Mouse (Mus musculus): ENCODE data around the gene Exoc3l4.

GRCm38 (mm10) chr12:111404880-111405279 is 11.9 kb upstream of the Exoc3l4 start:
- TF ChIP-seq CTCF (IDR thresholded peaks at IDR 0.05; ENCODE audit: low read depth, low read length) (no peak), POLR2A (IDR thresholded peaks at IDR 0.05; ENCODE audit: insufficient read depth, low read length) (no peak)
